Mouse (Mus musculus) bone marrow macrophage, adult 2 months (primary cell): ENCODE results near the gene Bag1.

Experiments
- CTCF ChIP-seq: IDR thresholded peaks from 2 replicates; pipeline ENCODE4 v1.5.1; 2012; ENCODE audit warnings: low read depth, mild to moderate bottlenecking, low read length, moderate library complexity
- POLR2A ChIP-seq: IDR thresholded peaks from 2 replicates; pipeline ENCODE4 v1.6.1; 2012; ENCODE audit warnings: mild to moderate bottlenecking, low read depth, low read length, borderline replicate concordance

- TF ChIP-seq POLR2A (no peak), CTCF (no peak)
These were observed 22.5 kb downstream of the Bag1 start for GRCm38 (mm10) chr4:40925568-40925967.
